Mouse (Mus musculus) lung, adult 2 months (tissue): ENCODE data around the gene A430005L14Rik. TPM values are rescaled to one million over a fixed set of nuclear protein-coding genes. Genes with fewer than 3 reads are reported as not detected.

ENCODE experiments used
- DNase-seq: peaks from one replicate; pipeline ENCODE4 v3.0.0; 2022
- H3K4me1 ChIP-seq: fragments of 200-500 bp; 2 replicates; pipeline ENCODE4 v1.6.1; 2011; ENCODE audit warnings: low read length; ENCODE audit not compliant: control insufficient read depth, insufficient read depth
- H3K4me3 ChIP-seq: fragments of 200-500 bp; replicated peaks from 2 replicates; pipeline ENCODE3; 2011; ENCODE audit warnings: low read depth, mild to moderate bottlenecking, control low read depth, low read length; ENCODE audit errors: extremely low read depth
- CTCF ChIP-seq: fragments of 200-500 bp; IDR thresholded peaks from 2 replicates; pipeline ENCODE4 v1.5.1; 2011; ENCODE audit warnings: mild to moderate bottlenecking, low read length, control low read depth; ENCODE audit not compliant: insufficient read depth
- POLR2A ChIP-seq: fragments of 200-500 bp; IDR thresholded peaks from 2 replicates; pipeline ENCODE4 v1.6.1; 2011; ENCODE audit warnings: low read depth, mild to moderate bottlenecking, control low read depth, low read length, borderline replicate concordance; ENCODE audit errors: extremely low read depth
- WGBS: fragments of 180-500 bp; shearing (Covaris S2); methylation state at CpG from one replicate; pipeline ENCODE4 v1.1.7; 2018; 5-methylcytosine and 5-hydroxymethylcytosine counted together
- polyA plus RNA-seq: library from polyadenylated mRNA; depleted of rRNA; stranded (reverse); fragments of >200 nt; gene quantifications from 2 replicates; pipeline ENCODE4 v1.2.3, GENCODE M21; 2012; rRNA removed

Gene A430005L14Rik
- polyA plus RNA-seq, 1 experiment: 25.2 TPM

DNA sequence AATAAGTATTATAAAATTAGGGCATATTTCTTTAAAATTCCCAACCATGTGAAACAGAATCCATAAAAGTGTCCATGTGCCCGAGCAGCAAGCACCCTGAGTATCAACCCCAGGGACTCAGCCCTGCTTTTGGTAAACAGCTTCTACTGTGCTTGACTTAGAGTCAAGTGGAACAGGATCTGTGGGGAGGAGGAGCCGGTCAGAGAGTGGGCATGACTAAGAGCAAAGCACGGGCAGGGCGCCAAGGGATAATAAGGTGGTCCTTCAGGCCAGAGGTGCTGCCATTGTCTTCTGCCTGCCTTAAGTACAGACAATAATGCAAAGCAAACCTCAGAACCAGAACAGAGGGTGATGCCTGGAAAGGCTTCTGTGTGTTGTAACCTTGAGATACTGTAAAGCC is 50.7 kb downstream of the A430005L14Rik start:
- Histone ChIP-seq H3K4me1 (peaks cover 3% of the 10 kb centered on the region), H3K4me3 (no peak overlapping the region)
- TF ChIP-seq CTCF (no peak), POLR2A (no peak)
- peak; percentile 69 for DNase-seq
- WGBS: 56% methylated on average over 4 of the region's 4 CpGs

DNA sequence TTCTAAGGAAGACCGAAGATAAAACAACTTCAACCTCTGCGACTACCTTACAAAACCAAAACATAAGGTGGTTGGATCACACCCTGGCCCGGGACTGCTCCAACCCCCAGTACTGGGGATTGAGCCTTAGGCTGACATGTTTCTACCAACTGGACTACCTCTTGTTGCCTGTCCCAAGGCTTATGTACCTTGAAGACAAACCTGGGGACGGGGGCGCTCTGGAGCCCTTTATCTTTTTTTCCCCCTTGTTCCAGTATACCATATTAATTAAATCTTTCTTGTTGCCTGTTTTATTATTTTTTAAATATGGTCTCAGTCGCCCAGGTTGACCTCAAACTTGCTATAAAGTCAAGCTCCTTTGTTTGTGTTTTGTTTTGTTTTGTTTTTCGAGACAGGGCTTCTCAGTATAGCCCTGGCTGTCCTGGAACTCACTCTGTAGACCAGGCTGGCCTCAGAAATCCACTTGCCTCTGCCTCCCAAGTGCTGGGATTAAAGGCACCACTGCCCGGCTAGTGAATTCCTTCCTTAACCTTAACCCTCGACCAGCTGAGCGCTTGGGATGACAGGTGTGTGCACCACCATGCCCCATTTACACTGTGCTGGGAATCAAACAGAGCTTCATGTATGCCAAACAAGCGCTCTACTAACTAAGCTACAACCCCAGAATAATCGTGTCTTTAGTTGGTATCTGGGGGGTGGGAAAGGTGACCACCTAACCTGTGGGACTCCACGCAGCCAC is 54.0 kb downstream of the A430005L14Rik start:
- peaks cover 12% of the 10 kb centered on the region for H3K4me1 ChIP-seq
- TF ChIP-seq POLR2A (no peak), CTCF (no peak)
- WGBS: 30% methylated on average over 13 of the region's 13 CpGs

More for the DNA sequence above, 54.0 kb downstream of the A430005L14Rik start:
- H3K4me3 ChIP-seq: peak overlapping the region; percentile 75
- no peak for DNase-seq

Other genes starting within 250 kb of the A430005L14Rik start
- gene Dffb, start 17.9 kb downstream of the A430005L14Rik start, polyA plus RNA-seq: 11.8 and 14.3 TPM in 2 replicates
- gene Cep104, start 18.0 kb downstream of the A430005L14Rik start, polyA plus RNA-seq: 19.1 and 20.8 TPM in 2 replicates
- gene Lrrc47, start 54.5 kb downstream of the A430005L14Rik start, polyA plus RNA-seq: 55.5 and 57.4 TPM in 2 replicates
- gene Smim1, start 69.0 kb downstream of the A430005L14Rik start, polyA plus RNA-seq: 102 and 121 TPM in 2 replicates
- gene Ccdc27, start 85.4 kb downstream of the A430005L14Rik start, polyA plus RNA-seq: not detected in 2 replicates
- gene Trp73, start 183.0 kb downstream of the A430005L14Rik start, polyA plus RNA-seq: 9.9 and 10.0 TPM in 2 replicates
- 20.2 and 20.3 TPM in 2 replicates for gene Wrap73, start 185.1 kb downstream of the A430005L14Rik start, polyA plus RNA-seq
- gene Tprgl, start 203.4 kb downstream of the A430005L14Rik start, polyA plus RNA-seq: 223 and 276 TPM in 2 replicates
- 68.6 and 83.1 TPM in 2 replicates for gene Megf6, start 213.5 kb downstream of the A430005L14Rik start, polyA plus RNA-seq